Mouse (Mus musculus): Measurements from ENCODE around the gene Strn.

The Strn gene

DNA sequence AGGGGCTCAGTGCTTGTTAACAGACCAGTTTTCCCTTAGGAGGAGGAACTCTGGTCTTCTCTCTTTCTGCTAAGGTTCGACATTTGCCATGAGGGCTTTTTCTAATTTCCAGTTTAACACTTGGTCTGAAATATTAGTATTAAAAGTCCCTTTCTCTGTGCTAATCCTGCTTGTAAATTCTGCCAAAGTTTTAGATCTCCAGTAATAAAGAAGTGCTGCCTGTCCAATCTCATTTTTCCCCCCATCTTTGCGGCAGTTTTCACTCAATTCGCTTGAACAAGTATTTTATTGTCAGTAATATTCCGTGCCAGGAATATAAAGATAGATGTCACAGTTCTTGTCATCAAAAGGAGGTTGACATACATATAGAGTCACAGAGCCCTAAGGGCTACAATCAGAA is at the start of gene Strn:
Gene Strn, minus strand, starts transcription at position 101 of the 400 bp plus-strand sequence.
- no peak for DNase-seq

DNA sequence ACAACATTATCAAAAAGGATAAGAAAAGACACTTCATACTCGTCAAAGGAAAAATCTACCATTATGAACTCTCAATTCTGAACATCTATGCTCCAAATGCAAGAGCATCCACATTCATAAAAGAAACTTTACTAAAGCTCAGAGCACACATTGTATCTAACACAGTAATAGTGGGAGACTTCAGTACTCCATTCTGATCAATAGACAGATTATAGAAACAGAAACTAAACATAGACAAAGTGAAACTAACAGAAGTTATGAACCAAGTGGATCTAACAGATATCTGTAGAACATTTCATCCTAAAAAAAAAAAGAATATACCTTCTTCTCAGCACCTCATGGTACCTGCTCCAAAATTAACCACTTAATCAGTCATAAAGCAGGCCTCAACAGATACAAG is 41.8 kb upstream of the Strn start:
- DNase-seq = no peak

GRCm38 (mm10) chr17:78772317-78772716 is 35.3 kb upstream of the Strn start:
- no peak for DNase-seq

GRCm38 (mm10) chr17:78770932-78771331 is 33.9 kb upstream of the Strn start:
- no peak for DNase-seq

- DNase-seq = no peak
These were observed 32.3 kb upstream of the Strn start for GRCm38 (mm10) chr17:78769341-78769740.

GRCm38 (mm10) chr17:78768937-78769336 is 31.9 kb upstream of the Strn start:
- DNase-seq = no peak

DNA sequence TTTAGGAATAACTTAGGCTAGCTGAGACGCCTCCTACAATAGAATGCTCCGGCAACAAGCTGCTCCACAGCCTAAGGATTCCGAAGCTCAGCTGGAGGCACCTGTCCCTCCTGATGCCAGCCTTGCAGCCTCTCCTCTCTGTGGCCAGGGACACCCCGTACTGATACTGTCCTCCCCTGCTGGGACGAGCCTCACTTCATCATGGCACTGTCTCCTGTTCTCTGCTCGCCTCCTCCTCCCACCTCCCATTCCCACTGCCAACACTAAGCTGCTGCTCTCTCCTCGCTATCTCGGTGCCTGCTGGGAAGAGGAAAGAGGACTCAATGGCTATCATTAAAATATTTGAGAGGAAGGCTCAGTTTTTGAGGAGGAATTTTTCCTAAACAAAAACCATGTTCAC is 30.6 kb upstream of the Strn start:
- DNase-seq = no peak

DNA sequence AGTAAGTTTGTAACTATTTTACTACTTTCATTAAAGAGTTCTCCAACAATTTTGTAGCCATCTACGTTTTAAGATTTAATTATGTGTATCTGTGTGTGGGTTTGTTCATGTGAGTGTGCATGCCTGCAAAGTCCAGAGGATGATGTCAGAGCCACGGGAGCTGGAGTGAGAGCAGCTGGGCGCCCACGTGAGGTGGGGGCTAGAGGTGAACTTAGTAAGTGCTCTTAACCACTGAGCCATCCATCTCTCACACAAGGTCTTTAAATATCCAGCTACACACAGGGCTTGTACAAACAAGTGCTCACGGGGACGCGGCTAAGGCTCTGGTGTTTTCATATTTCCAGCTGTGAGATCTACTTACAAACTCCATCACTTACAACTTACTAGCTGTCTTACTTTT is 29.1 kb upstream of the Strn start:
- no peak for DNase-seq

- no peak for DNase-seq
These were observed 26.3 kb upstream of the Strn start for GRCm38 (mm10) chr17:78763272-78763671.

GRCm38 (mm10) chr17:78752938-78753655 is 16.1 kb upstream of the Strn start:
- no peak for DNase-seq

DNA sequence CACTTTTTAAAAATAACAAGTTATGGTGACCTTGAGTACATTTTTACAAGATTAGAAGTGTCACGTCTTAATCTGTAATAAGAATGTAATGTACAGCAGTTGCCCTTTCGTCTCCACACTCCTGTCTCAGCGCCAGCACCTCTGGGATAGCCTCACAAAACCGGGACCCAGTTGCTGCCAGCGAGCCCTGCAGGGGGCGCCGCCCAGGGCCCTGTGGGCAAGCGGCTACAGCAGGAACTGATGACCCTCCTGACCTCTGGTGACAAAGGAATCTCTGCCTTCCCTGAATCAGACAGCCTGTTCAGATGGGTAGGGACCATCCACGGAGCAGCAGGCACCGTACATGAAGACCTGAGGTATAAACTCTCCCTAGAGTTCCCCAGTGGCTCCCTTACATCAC is 15.1 kb upstream of the Strn start:
- DNase-seq = no peak

- no peak for DNase-seq
These were observed 11.4 kb upstream of the Strn start for GRCm38 (mm10) chr17:78748440-78748839.

DNA sequence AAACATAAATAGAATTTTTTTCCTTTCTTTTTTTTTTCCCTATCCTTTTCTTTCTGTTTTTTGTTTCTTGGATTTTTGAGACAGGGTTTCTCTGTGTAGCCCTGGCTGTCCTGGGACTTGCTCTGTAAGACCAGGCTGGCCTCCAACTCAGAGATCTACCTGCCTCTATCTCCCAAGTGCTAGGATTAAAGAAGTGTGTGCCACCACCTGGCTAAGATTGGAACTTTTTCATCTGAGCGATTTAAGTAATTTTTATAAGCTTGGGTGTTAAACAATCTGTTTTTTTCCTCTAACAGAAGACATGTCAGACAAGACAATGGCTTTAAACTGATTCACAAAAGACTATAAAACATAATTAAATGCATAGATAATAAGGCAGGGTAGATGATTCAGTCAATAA is 1.4 kb upstream of the Strn start:
- DNase-seq = no peak

GRCm38 (mm10) chr17:78737771-78738170 is 775 bp upstream of the Strn start:
- no peak for DNase-seq

DNA sequence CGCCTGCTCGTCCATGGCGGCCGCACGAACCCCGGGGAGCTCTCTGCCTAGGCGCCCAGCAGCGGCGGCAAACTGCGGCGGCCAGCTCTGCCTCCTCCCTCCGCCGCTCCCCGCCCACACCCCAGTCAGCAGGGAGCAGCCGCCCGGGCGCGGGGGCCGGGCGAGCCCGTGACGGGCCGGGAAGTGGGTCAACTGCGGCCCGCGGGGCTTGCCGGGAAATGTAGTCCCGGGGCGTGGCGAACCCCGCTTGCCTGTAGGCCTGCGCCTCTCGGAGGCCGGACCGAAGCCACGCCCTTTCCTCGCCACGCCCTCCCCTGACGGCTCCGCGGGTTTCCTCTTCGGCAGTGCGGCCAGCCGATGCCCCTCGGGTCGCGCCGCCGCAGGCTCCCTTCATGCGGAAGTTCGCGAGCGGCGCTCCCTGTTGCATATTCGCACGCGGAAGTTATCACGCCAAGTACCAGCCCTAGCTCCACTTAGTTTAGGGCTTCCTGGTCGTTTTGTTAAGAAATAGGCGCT is 465 bp downstream of the Strn start:
- DNase-seq = peak; percentile 97 to 98

- peak; percentile 20 to 41 for DNase-seq
These were observed 1.1 kb downstream of the Strn start for GRCm38 (mm10) chr17:78735731-78736472.

- DNase-seq = no peak
These were observed 2.2 kb downstream of the Strn start for GRCm38 (mm10) chr17:78734806-78735205.

DNA sequence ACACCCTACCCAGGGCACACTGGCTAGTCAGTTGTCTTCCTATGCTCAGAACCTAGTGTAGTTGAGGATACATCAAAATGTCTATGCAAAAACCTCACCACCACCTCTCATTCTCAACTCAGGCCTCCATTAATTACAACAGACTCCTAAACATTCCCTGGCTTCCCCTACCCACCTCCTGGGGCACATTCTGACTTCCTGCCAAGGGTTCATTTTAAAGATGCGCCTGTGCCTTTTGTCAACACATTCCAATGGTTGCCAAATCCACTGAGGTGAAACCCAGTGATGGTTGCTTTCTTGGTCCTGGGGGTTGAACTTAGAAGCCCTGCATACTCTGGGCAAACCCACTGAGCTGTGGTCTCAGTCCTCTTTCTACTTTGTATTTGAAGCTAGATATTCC is 4.9 kb downstream of the Strn start:
- peak; percentile 20 to 29 for DNase-seq

GRCm38 (mm10) chr17:78726746-78727449 is 10.1 kb downstream of the Strn start:
- DNase-seq = no peak

DNA sequence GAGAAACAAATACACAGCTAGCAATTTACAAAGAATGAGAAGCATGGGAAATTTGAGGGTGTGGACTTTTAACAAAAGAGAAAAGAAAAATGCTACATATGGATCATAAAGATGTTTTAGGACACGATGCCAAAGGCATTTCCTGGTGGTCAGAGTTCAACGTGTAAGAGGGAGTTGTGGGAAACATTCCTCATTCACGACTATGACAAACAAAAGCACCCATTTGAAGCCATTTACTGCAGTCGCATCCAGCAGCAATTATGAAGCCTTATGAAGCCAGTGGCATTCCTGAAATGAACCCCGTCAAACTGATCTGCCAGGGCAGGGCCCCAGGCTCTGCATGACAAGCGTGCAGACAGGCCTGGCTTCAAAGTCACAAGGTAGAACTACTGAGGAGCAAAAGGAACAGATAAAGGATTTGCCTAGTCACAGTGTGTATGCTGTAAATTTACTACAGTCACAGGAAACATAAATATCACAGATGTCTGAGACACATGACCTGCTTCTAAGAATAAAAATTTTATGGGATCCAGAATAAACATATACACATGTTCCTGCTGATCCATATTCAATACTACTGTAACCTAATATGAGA is 12.4 kb downstream of the Strn start:
- no peak for DNase-seq

- DNase-seq = no peak
These were observed 15.3 kb downstream of the Strn start for GRCm38 (mm10) chr17:78721690-78722089.

- no peak for DNase-seq
These were observed 17.9 kb downstream of the Strn start for GRCm38 (mm10) chr17:78719086-78719485.

- DNase-seq = no peak
These were observed 26.7 kb downstream of the Strn start for GRCm38 (mm10) chr17:78710258-78710657.
